Mouse (Mus musculus) embryonic facial prominence, embryonic 11.5 days (tissue): ENCODE data around the gene Cdc20b. TPM values are rescaled to one million over a fixed set of nuclear protein-coding genes. Genes with fewer than 3 reads are reported as not detected.

Experiments
- ATAC-seq: fragments of 200-750 bp; cut with Nextera tagmentation; replicated peaks from 2 replicates; pipeline ENCODE4 v1.8.0; 2017; ENCODE audit warnings: low read depth; ENCODE audit not compliant: insufficient number of reproducible peaks, low FRiP score, low TSS enrichment
- DNase-seq: peaks from one replicate; pipeline ENCODE4 v3.0.0-alpha.2; 2015; ENCODE audit warnings: low spot score
- H3K27ac ChIP-seq: fragments of 300-500 bp; sonication (generic); replicated peaks from 2 replicates; pipeline ENCODE4 v1.5.1; 2014; ENCODE audit warnings: mild to moderate bottlenecking, low read depth, low read length, control low read depth
- H3K27me3 ChIP-seq: fragments of 300-500 bp; sonication (generic); 2 replicates; pipeline ENCODE4 v1.6.1; 2014; ENCODE audit warnings: mild to moderate bottlenecking, low read length, moderate library complexity, mixed read lengths; ENCODE audit not compliant: control insufficient read depth, insufficient read depth
- H3K36me3 ChIP-seq: fragments of 300-500 bp; sonication (generic); replicated peaks from 2 replicates; pipeline ENCODE4 v1.6.1; 2014; ENCODE audit warnings: low read depth, mild to moderate bottlenecking, low read length, moderate library complexity, mixed read lengths; ENCODE audit not compliant: control insufficient read depth, insufficient read depth
- H3K4me1 ChIP-seq: fragments of 300-500 bp; sonication (generic); 2 replicates; pipeline ENCODE4 v1.6.1; 2014; ENCODE audit warnings: low read length, mixed read lengths; ENCODE audit not compliant: control insufficient read depth, insufficient read depth
- H3K4me2 ChIP-seq: fragments of 300-500 bp; sonication (generic); 2 replicates; pipeline ENCODE4 v1.6.1; 2014; ENCODE audit warnings: low read depth, mild to moderate bottlenecking, control low read depth, low read length, moderate library complexity
- H3K4me3 ChIP-seq: fragments of 300-500 bp; sonication (generic); 2 replicates; pipeline ENCODE4 v1.5.1; 2014; ENCODE audit warnings: low read depth, low read length, control low read depth
- H3K9ac ChIP-seq: fragments of 300-500 bp; sonication (generic); replicated peaks from 2 replicates; pipeline ENCODE4 v1.6.1; 2014; ENCODE audit warnings: mild to moderate bottlenecking, control low read depth, low read length
- H3K9me3 ChIP-seq: fragments of 300-500 bp; sonication (generic); replicated peaks from 2 replicates; pipeline ENCODE4 v1.6.1; 2016; ENCODE audit warnings: mild to moderate bottlenecking, low read length, inconsistent platforms, mixed read lengths; ENCODE audit not compliant: control insufficient read depth
- WGBS: fragments of 180-500 bp; shearing (Covaris S2); extraction: QIAGEN DNeasy Blood & Tissue Kit; methylation state at CpG from one replicate; pipeline ENCODE4 v1.1.7; 2014; 5-methylcytosine and 5-hydroxymethylcytosine counted together
- polyA plus RNA-seq: library from polyadenylated mRNA; unstranded; fragments of >200 nt; fragmentation: Nextera tagmentation; extraction: Ambion mirVana; gene quantifications from 2 replicates; pipeline ENCODE4 v1.2.1, GENCODE M21; 2014

The Cdc20b gene
- polyA plus RNA-seq, 1 experiment from 2014 or later, result not detected

GRCm38 (mm10) chr13:113084732-113085131, 49.8 kb downstream of the Cdc20b start:
- Histone ChIP-seq H3K36me3 (no peaks in the 10 kb centered on the region), H3K4me1 (no peaks in the 10 kb centered on the region), H3K27me3 (no peaks in the 10 kb centered on the region), H3K9me3 (no peaks in the 10 kb centered on the region), H3K4me2 (no peak overlapping the region), H3K9ac (no peak overlapping the region), H3K27ac (no peak overlapping the region), H3K4me3 (no peak overlapping the region)
- DNase-seq (no peak), ATAC-seq (no peak)
- WGBS, result 72% methylated on average over 5 of the region's 5 CpGs

- DNase-seq (no peak), ATAC-seq (no peak)
- no peaks in the 10 kb centered on the region for H3K27me3 ChIP-seq
- no peak overlapping the region for H3K4me3 ChIP-seq
- H3K9ac ChIP-seq, result no peak overlapping the region
- H3K27ac ChIP-seq, result no peak overlapping the region
- no peaks in the 10 kb centered on the region for H3K9me3 ChIP-seq
- H3K36me3 ChIP-seq, result no peaks in the 10 kb centered on the region
- 79% methylated on average over 13 of the region's 13 CpGs for WGBS
- no peaks in the 10 kb centered on the region for H3K4me1 ChIP-seq
- H3K4me2 ChIP-seq, result no peak overlapping the region
Observed at GRCm38 (mm10) chr13:113087226-113088017, 52.5 kb downstream of the Cdc20b start.

DNA sequence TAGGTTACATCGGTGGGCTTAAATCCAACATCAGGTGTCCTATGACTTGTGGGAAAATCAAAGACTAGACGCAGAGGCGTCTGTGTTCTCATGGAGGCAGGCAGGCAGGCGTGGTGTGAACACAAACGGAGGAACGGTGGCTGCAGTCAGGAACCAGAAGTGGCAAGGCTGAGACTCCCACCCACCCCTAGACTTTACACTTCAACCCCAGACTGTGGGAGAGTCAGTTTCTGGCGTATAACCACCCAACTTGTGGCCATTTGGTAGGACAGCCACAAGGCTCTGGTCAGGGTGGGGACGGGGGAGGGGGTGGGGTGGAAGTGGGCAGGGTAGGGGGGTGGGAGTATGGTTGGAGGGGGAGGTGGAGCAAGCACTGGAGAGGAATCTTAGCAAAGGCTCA, 55.6 kb downstream of the Cdc20b start:
- Histone ChIP-seq H3K9me3 (no peaks in the 10 kb centered on the region), H3K4me3 (no peak overlapping the region), H3K36me3 (no peaks in the 10 kb centered on the region), H3K4me2 (no peak overlapping the region), H3K4me1 (no peaks in the 10 kb centered on the region), H3K9ac (no peak overlapping the region), H3K27me3 (no peaks in the 10 kb centered on the region), H3K27ac (no peak overlapping the region)
- no peak for DNase-seq
- ATAC-seq, result no peak
- WGBS, result 82% methylated on average over 8 of the region's 8 CpGs

DNA sequence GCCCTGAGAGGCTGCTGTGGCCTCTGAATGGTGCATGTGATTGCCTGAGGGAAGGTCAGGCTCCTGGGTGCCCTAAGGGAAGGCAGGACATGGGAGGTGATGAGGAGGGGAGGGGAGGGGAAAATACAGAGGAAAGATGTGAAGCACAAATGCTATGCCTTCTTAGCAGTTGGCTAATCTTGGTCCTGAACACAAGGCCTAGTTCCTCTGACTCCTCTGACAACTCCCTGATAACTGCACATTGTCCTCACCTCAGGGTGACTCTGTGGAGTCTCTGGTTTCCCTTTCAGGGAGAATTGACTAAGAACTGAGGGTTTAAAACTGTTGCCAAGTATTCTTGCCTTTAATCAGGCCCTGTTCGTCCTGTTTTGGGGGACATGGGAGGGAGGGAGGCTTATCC, 59.7 kb downstream of the Cdc20b start:
- no peaks in the 10 kb centered on the region for H3K36me3 ChIP-seq
- no peak overlapping the region for H3K4me2 ChIP-seq
- H3K27ac ChIP-seq, result no peak overlapping the region
- no peak for DNase-seq
- no peaks in the 10 kb centered on the region for H3K27me3 ChIP-seq
- H3K9me3 ChIP-seq, result no peaks in the 10 kb centered on the region
- no peaks in the 10 kb centered on the region for H3K4me1 ChIP-seq
- H3K4me3 ChIP-seq, result no peak overlapping the region
- no peak overlapping the region for H3K9ac ChIP-seq
- no peak for ATAC-seq
- 83% methylated on average over 1 of the region's 1 CpGs for WGBS

DNA sequence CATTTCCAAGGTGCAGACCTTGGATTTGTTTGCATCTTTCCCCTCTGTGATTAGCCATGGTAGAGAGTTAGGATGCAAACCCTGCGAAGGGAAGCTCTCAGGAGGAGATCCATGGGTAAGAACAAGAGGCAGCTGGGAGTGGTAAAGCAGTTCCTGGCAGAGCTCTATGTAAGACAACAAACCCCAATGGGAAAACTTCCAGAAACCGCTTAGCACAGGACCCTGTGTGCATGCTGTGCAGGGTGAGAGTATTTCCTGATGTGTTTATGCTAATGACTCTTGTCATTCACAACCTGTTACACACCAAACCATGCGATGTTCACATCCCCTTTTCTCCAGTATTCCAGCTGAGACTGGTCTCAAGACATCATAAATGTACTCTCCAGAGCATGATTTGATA, 62.1 kb downstream of the Cdc20b start:
- Histone ChIP-seq H3K36me3 (no peaks in the 10 kb centered on the region), H3K9ac (no peak overlapping the region), H3K27me3 (no peaks in the 10 kb centered on the region), H3K27ac (no peak overlapping the region), H3K4me2 (no peak overlapping the region), H3K4me1 (no peaks in the 10 kb centered on the region), H3K4me3 (no peak overlapping the region), H3K9me3 (no peaks in the 10 kb centered on the region)
- WGBS, result 79% methylated on average over 3 of the region's 3 CpGs
- DNase-seq (no peak), ATAC-seq (no peak)

GRCm38 (mm10) chr13:113098406-113098805, 63.5 kb downstream of the Cdc20b start:
- Histone ChIP-seq H3K4me2 (no peak overlapping the region), H3K9me3 (no peaks in the 10 kb centered on the region), H3K4me1 (no peaks in the 10 kb centered on the region), H3K36me3 (no peaks in the 10 kb centered on the region), H3K27ac (no peak overlapping the region), H3K4me3 (no peak overlapping the region), H3K27me3 (no peaks in the 10 kb centered on the region), H3K9ac (no peak overlapping the region)
- WGBS, result 91% methylated on average over 2 of the region's 2 CpGs
- DNase-seq (no peak), ATAC-seq (no peak)

- H3K9me3 ChIP-seq, result no peaks in the 10 kb centered on the region
- H3K9ac ChIP-seq, result no peak within 1 kb of the TSS
- H3K27me3 ChIP-seq, result no peaks in the 10 kb centered on the region
- H3K4me1 ChIP-seq, result no peaks in the 10 kb centered on the region
- H3K36me3 ChIP-seq, result no peaks in the 10 kb centered on the region
- H3K4me2 ChIP-seq, result no peak within 1 kb of the TSS
- DNase-seq (no peak), ATAC-seq (no peak)
- no peak within 1 kb of the TSS for H3K4me3 ChIP-seq
- 87% methylated on average over 6 of the region's 6 CpGs for WGBS
- no peak within 1 kb of the TSS for H3K27ac ChIP-seq
Observed at GRCm38 (mm10) chr13:113100879-113101278, 66.0 kb downstream of the Cdc20b start, which contains the start of gene Gzma. TSS of gene Gzma (minus strand) at chr13:113100981.

GRCm38 (mm10) chr13:113101804-113102203, 66.9 kb downstream of the Cdc20b start:
- H3K27ac ChIP-seq, result no peak overlapping the region
- H3K9me3 ChIP-seq, result no peaks in the 10 kb centered on the region
- DNase-seq, result no peak
- H3K27me3 ChIP-seq, result no peaks in the 10 kb centered on the region
- no peak overlapping the region for H3K4me2 ChIP-seq
- WGBS, result 81% methylated on average over 10 of the region's 10 CpGs
- no peaks in the 10 kb centered on the region for H3K36me3 ChIP-seq
- no peak overlapping the region for H3K9ac ChIP-seq
- no peaks in the 10 kb centered on the region for H3K4me1 ChIP-seq
- no peak for ATAC-seq
- no peak overlapping the region for H3K4me3 ChIP-seq
